Mouse (Mus musculus) thymus, postnatal 14 days (tissue): ENCODE data around the gene Serpinb7.

ENCODE experiments used
- DNase-seq: peaks from one replicate; pipeline ENCODE4 v3.0.0; 2021

The Serpinb7 gene

GRCm38 (mm10) chr1:107399355-107399754 lies at the start of gene Serpinb7:
Gene Serpinb7 (plus strand): TSS chr1:107399655.
- no peak for DNase-seq

- no peak for DNase-seq
Measured at GRCm38 (mm10) chr1:107350392-107350791, 49.1 kb upstream of the Serpinb7 start.

GRCm38 (mm10) chr1:107351115-107351514 lies 48.3 kb upstream of the Serpinb7 start:
- no peak for DNase-seq

GRCm38 (mm10) chr1:107353046-107353445 lies 46.4 kb upstream of the Serpinb7 start:
- DNase-seq, result no peak

- DNase-seq, result no peak
Measured at GRCm38 (mm10) chr1:107360898-107361297, 38.6 kb upstream of the Serpinb7 start, which contains the start of gene Serpinb11. Gene Serpinb11 (plus strand): TSS chr1:107361198.

GRCm38 (mm10) chr1:107365973-107366372 lies 33.5 kb upstream of the Serpinb7 start:
- no peak for DNase-seq

GRCm38 (mm10) chr1:107368944-107369343 lies 30.5 kb upstream of the Serpinb7 start:
- DNase-seq, result no peak

GRCm38 (mm10) chr1:107376952-107377351 lies 22.5 kb upstream of the Serpinb7 start:
- DNase-seq, result no peak

- DNase-seq, result no peak
Measured at GRCm38 (mm10) chr1:107378368-107378767, 21.1 kb upstream of the Serpinb7 start.

GRCm38 (mm10) chr1:107381491-107381890 lies 18.0 kb upstream of the Serpinb7 start:
- DNase-seq, result no peak

- DNase-seq, result no peak
Measured at GRCm38 (mm10) chr1:107382404-107382803, 17.1 kb upstream of the Serpinb7 start.

- no peak for DNase-seq
Measured at GRCm38 (mm10) chr1:107384532-107384931, 14.9 kb upstream of the Serpinb7 start.

- no peak for DNase-seq
Measured at GRCm38 (mm10) chr1:107389753-107390152, 9.7 kb upstream of the Serpinb7 start.

- no peak for DNase-seq
Measured at GRCm38 (mm10) chr1:107397481-107397880, 2.0 kb upstream of the Serpinb7 start.

GRCm38 (mm10) chr1:107402082-107402481 lies 2.6 kb downstream of the Serpinb7 start:
- no peak for DNase-seq

- DNase-seq, result no peak
Measured at GRCm38 (mm10) chr1:107414650-107415049, 15.2 kb downstream of the Serpinb7 start.

- DNase-seq, result no peak
Measured at GRCm38 (mm10) chr1:107422487-107422886, 23.0 kb downstream of the Serpinb7 start.

GRCm38 (mm10) chr1:107431253-107431652 lies 31.8 kb downstream of the Serpinb7 start:
- DNase-seq, result no peak

- no peak for DNase-seq
Measured at GRCm38 (mm10) chr1:107435528-107435927, 36.1 kb downstream of the Serpinb7 start.

- no peak for DNase-seq
Measured at GRCm38 (mm10) chr1:107439462-107439861, 40.0 kb downstream of the Serpinb7 start.

GRCm38 (mm10) chr1:107445352-107445751 lies 45.9 kb downstream of the Serpinb7 start:
- no peak for DNase-seq

GRCm38 (mm10) chr1:107447228-107447931 lies 47.9 kb downstream of the Serpinb7 start:
- DNase-seq, result no peak

- DNase-seq, result no peak
Measured at GRCm38 (mm10) chr1:107479909-107480308, 80.5 kb downstream of the Serpinb7 start.

- DNase-seq, result peak; percentile 61
Measured at GRCm38 (mm10) chr1:107481452-107481851, 82.0 kb downstream of the Serpinb7 start.

GRCm38 (mm10) chr1:107489577-107489976 lies 90.1 kb downstream of the Serpinb7 start:
- no peak for DNase-seq
